Mouse (Mus musculus) embryonic fibroblast, embryonic 13.5 days (primary cell): ENCODE measurements around the gene Jmjd1c.
"Not testable (repeated sequence)": the region's sequence is repeated elsewhere in the genome, so short reads cannot be mapped to it uniquely, and the experiment has no call there.

ENCODE experiments used
- CTCF ChIP-seq: IDR thresholded peaks from 2 replicates; pipeline ENCODE4 v1.5.1; 2011; ENCODE audit warnings: mild to moderate bottlenecking, control low read depth, low read length, moderate library complexity, borderline replicate concordance; ENCODE audit not compliant: insufficient read depth
- POLR2A ChIP-seq: IDR thresholded peaks from 2 replicates; pipeline ENCODE4 v1.6.1; 2011; ENCODE audit warnings: low read depth, mild to moderate bottlenecking, control low read depth, low read length, moderate library complexity

DNA sequence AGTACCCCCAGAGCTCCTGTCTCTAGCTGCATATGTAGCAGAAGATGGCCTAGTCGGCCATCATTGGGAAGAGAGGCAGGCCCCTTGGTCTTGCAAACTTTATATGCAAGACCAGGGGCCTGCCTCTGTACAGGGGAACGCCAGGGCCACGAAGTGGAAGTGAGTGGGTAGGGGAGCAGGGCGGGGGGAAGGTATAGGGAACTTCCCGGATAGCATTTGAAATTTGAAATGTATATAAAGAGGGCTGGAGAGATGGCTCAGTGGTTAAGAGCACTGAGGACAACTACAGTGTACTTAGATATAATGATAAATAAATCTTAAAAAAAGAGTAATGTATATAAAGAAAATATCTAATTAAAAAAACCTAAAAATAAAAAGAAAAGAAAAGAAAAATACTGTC is 17.0 kb downstream of the Jmjd1c start:
- TF ChIP-seq CTCF, POLR2A: not testable (repeated sequence)
